Mouse (Mus musculus): ENCODE measurements around the gene Gigyf2. TPM values are rescaled to one million over a fixed set of nuclear protein-coding genes. Genes with fewer than 3 reads are reported as not detected.
"Not testable (repeated sequence)": the region's sequence is repeated elsewhere in the genome, so short reads cannot be mapped to it uniquely, and the experiment has no call there.

Gene Gigyf2
- polyA plus RNA-seq, 1 experiment from 2014 or later: 62.9 TPM

DNA sequence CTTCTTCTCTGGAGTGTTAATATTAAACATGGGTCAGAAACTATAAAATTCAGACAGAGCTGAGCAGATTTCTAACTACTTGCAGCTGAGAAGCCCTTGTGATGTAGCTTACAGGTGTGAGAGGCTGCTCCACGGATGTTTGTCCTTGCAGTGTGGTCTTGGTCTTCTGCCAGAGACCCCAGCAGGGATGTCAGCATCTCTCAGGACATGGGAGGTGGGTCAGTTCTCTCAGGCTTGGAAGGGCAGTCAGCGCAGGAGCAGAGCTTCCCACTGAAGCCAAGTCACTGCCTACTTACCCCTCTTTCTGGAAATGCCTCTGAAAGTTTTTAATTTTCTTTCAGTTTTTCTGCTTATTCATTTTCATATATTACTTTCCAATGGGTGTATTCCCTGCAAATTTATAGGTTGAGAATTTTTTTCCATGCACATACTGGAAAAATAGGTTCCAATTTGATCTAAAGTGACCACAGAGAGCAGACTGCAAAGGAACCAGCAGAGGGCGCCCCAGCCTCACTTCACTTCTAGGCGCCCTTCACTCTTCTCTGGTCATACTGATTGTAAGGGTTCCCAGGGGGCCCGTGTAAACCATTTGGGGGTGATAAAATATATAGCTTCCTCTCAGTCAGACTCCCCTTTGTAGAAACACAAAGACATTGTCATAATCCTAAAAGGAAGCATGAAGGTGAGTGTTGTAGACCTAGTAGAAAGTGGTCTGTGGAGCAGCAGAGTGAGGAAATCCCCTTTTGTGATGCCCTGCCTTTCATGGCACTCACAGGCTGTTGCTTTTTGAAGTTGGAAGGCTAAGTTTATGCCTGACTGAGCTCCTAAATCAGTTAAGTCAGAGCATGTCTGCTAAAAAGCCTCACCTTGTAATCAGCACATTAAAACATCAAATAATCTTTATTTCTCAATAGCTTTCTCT is 120.6 kb downstream of the Gigyf2 start:
- H3K4me3 ChIP-seq (ENCODE audit: low read depth, low read length): no peak overlapping the region
- H3K4me1 ChIP-seq (ENCODE audit: control insufficient read depth, insufficient read depth, low read length): no peaks in the 10 kb centered on the region
- peak; percentile 75 for DNase-seq (ENCODE audit: low spot score)
- 0 out of 2 replicates have a peak, but pooled peaks cover 4% of the 10 kb centered on the region for H3K36me3 ChIP-seq (ENCODE audit: control insufficient read depth, insufficient read depth, low read length)
- 33% methylated on average over 5 of the region's 5 CpGs for WGBS
- ATAC-seq (ENCODE audit: insufficient read depth, low FRiP score, low TSS enrichment): no peak
- H3K27ac ChIP-seq (ENCODE audit: low read depth, low read length): no peak overlapping the region
- no peaks in the 10 kb centered on the region for H3K27me3 ChIP-seq (ENCODE audit: control insufficient read depth, insufficient read depth, low read length)
- H3K9ac ChIP-seq (ENCODE audit: low read length): no peak overlapping the region
- no peaks in the 10 kb centered on the region for H3K9me3 ChIP-seq (ENCODE audit: control insufficient read depth, low read length)
- H3K4me2 ChIP-seq (ENCODE audit: low read depth): no peak overlapping the region

DNA sequence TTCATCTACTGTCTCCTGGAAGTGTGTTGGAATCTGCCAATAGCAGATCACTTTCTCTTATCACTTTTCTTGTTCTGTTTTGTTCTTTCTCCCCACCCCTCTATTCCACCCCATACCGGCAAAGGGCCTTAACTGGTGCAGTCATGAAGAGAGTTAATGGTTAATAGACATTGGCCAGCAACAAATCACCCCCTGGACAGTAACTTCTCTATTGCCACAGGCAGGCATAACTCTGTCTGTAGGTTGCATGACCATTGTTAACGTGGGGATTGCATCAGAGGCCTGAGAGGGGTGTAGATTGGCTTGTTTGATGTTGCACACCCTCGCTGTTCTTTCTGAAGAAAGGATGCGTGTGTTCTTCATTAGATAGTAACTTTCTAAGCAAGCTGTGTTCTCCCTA is 122.6 kb downstream of the Gigyf2 start:
- Histone ChIP-seq H3K9me3 (ENCODE audit: control insufficient read depth, low read length) (no peaks in the 10 kb centered on the region), H3K4me2 (ENCODE audit: low read depth) (no peak overlapping the region), H3K9ac (ENCODE audit: low read length) (no peak overlapping the region), H3K36me3 (ENCODE audit: control insufficient read depth, insufficient read depth, low read length) (0 out of 2 replicates have a peak, but pooled peaks cover 4% of the 10 kb centered on the region), H3K27me3 (ENCODE audit: control insufficient read depth, insufficient read depth, low read length) (no peaks in the 10 kb centered on the region), H3K4me3 (ENCODE audit: low read depth, low read length) (no peak overlapping the region), H3K27ac (ENCODE audit: low read depth, low read length) (no peak overlapping the region), H3K4me1 (ENCODE audit: control insufficient read depth, insufficient read depth, low read length) (no peaks in the 10 kb centered on the region)
- DNase-seq (ENCODE audit: low spot score) (no peak), ATAC-seq (ENCODE audit: insufficient read depth, low FRiP score, low TSS enrichment) (no peak)
- WGBS: 80% methylated on average over 4 of the region's 4 CpGs

- ATAC-seq (ENCODE audit: insufficient read depth, low FRiP score, low TSS enrichment): no peak
- WGBS: 80% methylated on average over 1 of the region's 1 CpGs
Observed at GRCm38 (mm10) chr1:87456425-87456824, 129.6 kb downstream of the Gigyf2 start.

DNA sequence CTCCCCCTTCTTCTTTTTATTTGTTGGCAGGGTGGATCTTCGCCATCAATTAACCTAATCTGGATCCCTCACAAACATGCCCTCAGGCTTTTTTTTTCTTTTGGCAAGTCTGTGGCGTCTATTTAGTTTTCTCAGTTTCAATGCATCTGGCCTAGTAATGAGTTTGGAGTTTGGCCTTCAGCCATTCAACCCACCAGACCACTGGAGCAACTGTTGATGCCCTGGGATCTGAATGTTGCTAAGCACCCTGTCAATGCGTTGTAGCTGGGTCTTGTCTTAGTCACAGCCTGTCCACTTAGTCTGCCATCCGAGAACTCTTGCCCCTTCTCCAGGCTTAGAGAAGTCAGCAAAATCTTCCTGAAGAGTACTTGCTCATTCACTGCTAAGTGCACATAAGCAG is 131.2 kb downstream of the Gigyf2 start:
- Histone ChIP-seq H3K4me2 (ENCODE audit: low read depth) (no peak overlapping the region), H3K36me3 (ENCODE audit: control insufficient read depth, insufficient read depth, low read length) (no peaks in the 10 kb centered on the region), H3K27me3 (ENCODE audit: control insufficient read depth, insufficient read depth, low read length) (no peaks in the 10 kb centered on the region), H3K4me3 (ENCODE audit: low read depth, low read length) (no peak overlapping the region), H3K27ac (ENCODE audit: low read depth, low read length) (no peak overlapping the region), H3K9me3 (ENCODE audit: control insufficient read depth, low read length) (no peaks in the 10 kb centered on the region), H3K4me1 (ENCODE audit: control insufficient read depth, insufficient read depth, low read length) (no peaks in the 10 kb centered on the region), H3K9ac (ENCODE audit: low read length) (no peak overlapping the region)
- 93% methylated on average over 4 of the region's 4 CpGs for whole genome bisulfite sequencing
- ATAC-seq (ENCODE audit: insufficient read depth, low FRiP score, low TSS enrichment): no peak
- no peak for DNase-seq (ENCODE audit: low spot score)

More at GRCm38 (mm10) chr1:87456425-87456824, 129.6 kb downstream of the Gigyf2 start:
- Histone ChIP-seq H3K9ac (ENCODE audit: low read length) (no peak overlapping the region), H3K27ac (ENCODE audit: low read depth, low read length) (no peak overlapping the region), H3K4me2 (ENCODE audit: low read depth) (no peak overlapping the region), H3K4me3 (ENCODE audit: low read depth, low read length) (no peak overlapping the region), H3K27me3 (ENCODE audit: control insufficient read depth, insufficient read depth, low read length) (no peaks in the 10 kb centered on the region), H3K36me3 (ENCODE audit: control insufficient read depth, insufficient read depth, low read length) (no peaks in the 10 kb centered on the region), H3K9me3 (ENCODE audit: control insufficient read depth, low read length) (no peaks in the 10 kb centered on the region), H3K4me1 (ENCODE audit: control insufficient read depth, insufficient read depth, low read length) (no peaks in the 10 kb centered on the region)
- DNase-seq (ENCODE audit: low spot score): no peak

- H3K36me3 ChIP-seq (ENCODE audit: control insufficient read depth, insufficient read depth, low read length); H3K27ac ChIP-seq (ENCODE audit: low read depth, low read length); DNase-seq (ENCODE audit: low spot score); H3K4me3 ChIP-seq (ENCODE audit: low read depth, low read length); H3K9ac ChIP-seq (ENCODE audit: low read length); H3K27me3 ChIP-seq (ENCODE audit: control insufficient read depth, insufficient read depth, low read length); H3K9me3 ChIP-seq (ENCODE audit: control insufficient read depth, low read length); H3K4me2 ChIP-seq (ENCODE audit: low read depth); ATAC-seq (ENCODE audit: insufficient read depth, low FRiP score, low TSS enrichment); H3K4me1 ChIP-seq (ENCODE audit: control insufficient read depth, insufficient read depth, low read length): not testable (repeated sequence)
- WGBS: 95% methylated on average over 5 of the region's 7 CpGs
Observed at GRCm38 (mm10) chr1:87459856-87460255, 133.1 kb downstream of the Gigyf2 start.

GRCm38 (mm10) chr1:87467469-87467868 is 140.7 kb downstream of the Gigyf2 start:
- DNase-seq (ENCODE audit: low spot score): no peak
- no peaks in the 10 kb centered on the region for H3K9me3 ChIP-seq (ENCODE audit: control insufficient read depth, low read length)
- H3K4me1 ChIP-seq (ENCODE audit: control insufficient read depth, insufficient read depth, low read length): no peaks in the 10 kb centered on the region
- ATAC-seq (ENCODE audit: insufficient read depth, low FRiP score, low TSS enrichment): no peak
- H3K4me2 ChIP-seq (ENCODE audit: low read depth): no peak overlapping the region
- H3K27ac ChIP-seq (ENCODE audit: low read depth, low read length): no peak overlapping the region
- H3K9ac ChIP-seq (ENCODE audit: low read length): no peak overlapping the region
- 69% methylated on average over 9 of the region's 9 CpGs for WGBS
- no peaks in the 10 kb centered on the region for H3K27me3 ChIP-seq (ENCODE audit: control insufficient read depth, insufficient read depth, low read length)
- H3K36me3 ChIP-seq (ENCODE audit: control insufficient read depth, insufficient read depth, low read length): no peaks in the 10 kb centered on the region
- no peak overlapping the region for H3K4me3 ChIP-seq (ENCODE audit: low read depth, low read length)

DNA sequence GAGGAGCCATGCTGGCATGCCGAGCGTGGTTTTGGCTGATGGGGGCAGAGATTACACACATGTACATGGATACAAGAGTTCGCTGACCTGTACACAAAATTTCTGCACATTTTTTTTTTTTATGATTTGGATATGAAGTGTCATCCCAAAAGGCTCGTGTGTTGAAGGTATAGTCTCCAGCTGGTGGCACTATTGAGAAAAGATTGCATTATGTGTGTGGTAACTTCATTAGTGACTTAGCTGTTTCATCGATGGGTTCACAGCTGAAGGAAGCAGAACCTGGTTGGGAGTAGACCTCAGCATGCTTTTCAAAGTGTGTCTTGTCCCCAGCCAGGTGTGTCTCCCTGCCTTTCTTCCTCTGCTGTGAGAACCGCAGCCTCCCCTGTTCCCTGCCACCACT is 141.5 kb downstream of the Gigyf2 start:
- H3K4me2 ChIP-seq (ENCODE audit: low read depth): no peak overlapping the region
- DNase-seq (ENCODE audit: low spot score): no peak
- ATAC-seq (ENCODE audit: insufficient read depth, low FRiP score, low TSS enrichment): no peak
- H3K4me3 ChIP-seq (ENCODE audit: low read depth, low read length): no peak overlapping the region
- H3K4me1 ChIP-seq (ENCODE audit: control insufficient read depth, insufficient read depth, low read length): no peaks in the 10 kb centered on the region
- no peaks in the 10 kb centered on the region for H3K9me3 ChIP-seq (ENCODE audit: control insufficient read depth, low read length)
- H3K9ac ChIP-seq (ENCODE audit: low read length): no peak overlapping the region
- no peaks in the 10 kb centered on the region for H3K27me3 ChIP-seq (ENCODE audit: control insufficient read depth, insufficient read depth, low read length)
- H3K36me3 ChIP-seq (ENCODE audit: control insufficient read depth, insufficient read depth, low read length): no peaks in the 10 kb centered on the region
- WGBS: 85% methylated on average over 6 of the region's 6 CpGs
- no peak overlapping the region for H3K27ac ChIP-seq (ENCODE audit: low read depth, low read length)

GRCm38 (mm10) chr1:87469971-87470370 is 143.2 kb downstream of the Gigyf2 start, which contains the start of gene Snorc:
TSS of gene Snorc (plus strand) at chr1:87470271.
- not testable (repeated sequence) for H3K9ac ChIP-seq (ENCODE audit: low read length); H3K27ac ChIP-seq (ENCODE audit: low read depth, low read length); ATAC-seq (ENCODE audit: insufficient read depth, low FRiP score, low TSS enrichment); H3K27me3 ChIP-seq (ENCODE audit: control insufficient read depth, insufficient read depth, low read length); H3K4me3 ChIP-seq (ENCODE audit: low read depth, low read length); H3K4me2 ChIP-seq (ENCODE audit: low read depth); H3K4me1 ChIP-seq (ENCODE audit: control insufficient read depth, insufficient read depth, low read length); H3K36me3 ChIP-seq (ENCODE audit: control insufficient read depth, insufficient read depth, low read length); DNase-seq (ENCODE audit: low spot score); H3K9me3 ChIP-seq (ENCODE audit: control insufficient read depth, low read length)
- WGBS: 41% methylated on average over 8 of the region's 10 CpGs

DNA sequence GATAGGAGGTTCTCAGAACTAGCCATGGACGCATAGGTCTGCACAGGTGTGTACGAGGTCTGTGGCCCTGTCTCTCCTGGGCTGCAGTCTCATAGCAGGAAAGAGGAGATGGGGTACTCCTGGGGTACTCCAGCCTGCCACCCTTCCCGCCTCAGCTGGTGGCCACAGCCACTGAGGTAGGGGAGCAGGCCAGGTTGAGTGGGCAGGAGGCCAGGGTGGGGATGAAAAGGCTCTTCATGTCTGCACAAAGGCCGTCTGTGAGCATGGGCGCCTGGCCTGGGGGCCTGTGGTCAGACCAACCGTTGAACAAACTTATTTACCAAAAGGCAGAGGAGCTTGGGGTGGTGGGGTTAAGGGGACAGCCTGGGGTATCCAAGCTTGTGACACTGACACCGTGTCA is 145.1 kb downstream of the Gigyf2 start:
- 87% methylated on average over 7 of the region's 7 CpGs for WGBS
- peaks cover 5% of the 10 kb centered on the region for H3K4me1 ChIP-seq (ENCODE audit: control insufficient read depth, insufficient read depth, low read length)
- DNase-seq (ENCODE audit: low spot score) (no peak), ATAC-seq (ENCODE audit: insufficient read depth, low FRiP score, low TSS enrichment) (no peak)
- H3K27ac ChIP-seq (ENCODE audit: low read depth, low read length): no peak overlapping the region
- H3K9me3 ChIP-seq (ENCODE audit: control insufficient read depth, low read length): no peaks in the 10 kb centered on the region
- no peaks in the 10 kb centered on the region for H3K36me3 ChIP-seq (ENCODE audit: control insufficient read depth, insufficient read depth, low read length)
- H3K27me3 ChIP-seq (ENCODE audit: control insufficient read depth, insufficient read depth, low read length): peaks cover 17% of the 10 kb centered on the region
- H3K4me2 ChIP-seq (ENCODE audit: low read depth): no peak overlapping the region
- no peak overlapping the region for H3K4me3 ChIP-seq (ENCODE audit: low read depth, low read length)
- no peak overlapping the region for H3K9ac ChIP-seq (ENCODE audit: low read length)
